Mouse (Mus musculus) neural tube, embryonic 15.5 days (tissue): ENCODE data around the gene Tsx. TPM values are rescaled to one million over a fixed set of nuclear protein-coding genes. Genes with fewer than 3 reads are reported as not detected.

Experiments
- polyA plus RNA-seq: library from polyadenylated mRNA; unstranded; fragments of >200 nt; fragmentation: Nextera tagmentation; extraction: Ambion mirVana; gene quantifications from 2 replicates; pipeline ENCODE4 v1.2.1, GENCODE M21; 2015

Tsx gene
- polyA plus RNA-seq, 1 experiment from 2014 or later: 0.26 TPM

Other genes starting within 250 kb of the Tsx start
- gene Nap1l2, start 227.8 kb upstream of the Tsx start, polyA plus RNA-seq: 112 and 129 TPM in 2 replicates
- not detected in 2 replicates for gene Cdx4, start 93.1 kb upstream of the Tsx start, polyA plus RNA-seq
- 6.2 and 8.1 TPM in 2 replicates for gene Chic1, start 58.0 kb upstream of the Tsx start, polyA plus RNA-seq
- not detected in 2 replicates for gene Gm26992, start 7.5 kb downstream of the Tsx start, polyA plus RNA-seq
- not detected in 2 replicates for gene Zcchc13, start 216.1 kb downstream of the Tsx start, polyA plus RNA-seq